Mouse (Mus musculus) thymus, adult 18-20 months (tissue): ENCODE measurements around the gene Pdlim7.
A peak's percentile ranks its signal among the peaks of the same experiment; 100 is the strongest.

Experiments
- DNase-seq, 2 experiments: peaks; one replicate each; pipeline ENCODE4 v3.0.0; 2022; ENCODE audit warnings: mixed read lengths in 2 of 2

The Pdlim7 gene

GRCm38 (mm10) chr13:55513111-55513748, at the start of gene Pdlim7:
Pdlim7 (minus strand) TSS chr13:55513676.
- peak; percentile 59 to 75 for DNase-seq

DNA sequence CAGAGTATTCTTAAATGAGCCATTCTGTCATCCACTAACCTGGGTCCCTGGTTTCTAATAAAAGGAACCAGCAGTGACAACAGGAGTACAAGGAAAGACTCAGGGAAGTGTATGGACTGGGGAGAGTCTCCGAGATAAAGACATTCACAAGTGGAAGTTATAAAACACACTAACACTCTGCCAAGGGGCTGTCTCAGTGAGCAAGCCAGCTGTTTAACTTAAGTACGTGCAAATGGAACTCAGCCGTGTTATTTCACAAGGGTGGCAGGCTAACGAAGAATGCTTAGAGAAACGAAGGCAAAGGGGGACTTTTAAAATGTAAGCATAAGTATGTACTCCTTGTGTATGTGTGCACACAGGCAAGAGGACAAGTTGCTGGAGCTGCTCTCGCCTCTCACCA, 44.0 kb upstream of the Pdlim7 start:
- no peak for DNase-seq

DNA sequence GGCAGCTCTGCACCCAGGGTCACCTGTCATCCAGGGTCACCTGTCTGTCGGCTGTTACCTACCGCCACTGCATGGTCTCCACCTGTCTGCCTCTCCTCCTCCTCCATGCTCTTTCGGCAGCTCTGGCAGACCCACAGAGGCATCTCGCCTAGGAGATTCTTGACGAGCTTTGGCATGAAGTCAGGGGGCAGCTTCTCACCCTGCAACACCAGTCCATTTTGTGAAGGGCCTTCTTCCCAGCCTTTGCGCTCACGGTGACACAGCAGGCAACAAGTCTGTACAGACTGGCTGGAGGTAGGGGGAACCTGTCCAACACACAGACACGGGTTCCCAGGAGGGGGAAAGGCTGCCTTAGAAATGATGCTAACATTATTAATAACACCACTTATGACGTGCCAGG, 42.4 kb upstream of the Pdlim7 start:
- no peak for DNase-seq

GRCm38 (mm10) chr13:55549061-55549460, 35.6 kb upstream of the Pdlim7 start:
- DNase-seq = no peak

GRCm38 (mm10) chr13:55548426-55548825, 35.0 kb upstream of the Pdlim7 start:
- DNase-seq = no peak

DNA sequence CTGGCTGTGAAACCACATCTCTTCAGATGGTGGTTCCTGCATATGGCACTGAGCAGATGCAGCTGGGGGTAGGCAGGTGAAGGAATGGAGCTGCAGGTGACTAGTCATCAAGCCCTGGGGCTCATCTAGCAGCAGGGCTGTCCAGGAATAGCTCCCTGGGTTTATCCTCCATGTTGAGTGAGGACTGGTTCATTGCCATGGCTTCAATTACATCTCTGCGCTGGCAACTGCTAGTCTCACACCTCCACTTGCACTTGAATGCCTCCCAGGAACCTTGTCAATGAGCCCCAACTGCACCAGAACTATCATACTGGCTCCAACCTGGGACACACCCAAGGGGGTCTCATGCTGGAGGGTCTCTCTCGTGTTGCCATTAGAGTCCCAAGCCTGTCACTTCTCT, 34.4 kb upstream of the Pdlim7 start:
- DNase-seq = no peak

DNA sequence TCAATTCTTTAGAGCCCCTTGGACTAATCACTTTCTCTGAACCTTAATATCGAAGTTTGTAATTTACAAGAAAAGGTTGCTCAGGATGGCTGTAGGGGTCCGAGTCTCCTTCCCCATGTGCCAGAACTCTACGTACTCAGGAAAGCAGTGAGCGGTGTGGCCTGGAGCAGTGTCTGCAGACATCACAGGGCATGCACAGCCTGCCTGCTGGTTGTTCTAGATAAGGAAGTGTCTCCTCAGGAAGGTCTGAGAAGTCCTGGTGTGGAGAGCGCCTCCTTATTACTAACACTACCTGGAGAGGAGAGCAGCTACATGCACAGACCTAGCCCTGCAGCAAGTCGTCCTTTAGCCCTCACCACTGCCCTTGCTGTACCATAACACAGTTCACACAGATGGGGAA, 31.3 kb upstream of the Pdlim7 start:
- DNase-seq = no peak

DNA sequence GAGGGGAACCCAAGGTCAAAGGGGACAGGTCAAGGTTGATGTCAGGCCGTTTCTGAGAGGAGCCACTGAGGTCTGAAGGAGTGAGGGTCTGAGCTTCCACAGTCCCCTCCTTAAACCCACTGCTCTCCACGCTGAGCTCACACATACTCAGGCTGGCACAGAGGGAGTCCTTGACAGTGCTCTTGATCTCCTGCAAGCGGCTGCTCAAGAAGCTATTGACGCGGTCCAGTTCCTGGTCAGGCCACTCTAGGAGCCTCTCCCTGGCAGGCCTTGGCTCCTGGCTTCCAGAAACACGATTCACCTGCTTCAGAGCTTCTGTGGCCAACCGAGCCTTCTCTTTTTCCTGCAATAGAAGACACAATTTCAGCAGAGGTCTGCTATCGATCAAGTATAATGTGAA, 30.0 kb upstream of the Pdlim7 start:
- DNase-seq = no peak

GRCm38 (mm10) chr13:55542891-55543290, 29.4 kb upstream of the Pdlim7 start:
- no peak for DNase-seq

DNA sequence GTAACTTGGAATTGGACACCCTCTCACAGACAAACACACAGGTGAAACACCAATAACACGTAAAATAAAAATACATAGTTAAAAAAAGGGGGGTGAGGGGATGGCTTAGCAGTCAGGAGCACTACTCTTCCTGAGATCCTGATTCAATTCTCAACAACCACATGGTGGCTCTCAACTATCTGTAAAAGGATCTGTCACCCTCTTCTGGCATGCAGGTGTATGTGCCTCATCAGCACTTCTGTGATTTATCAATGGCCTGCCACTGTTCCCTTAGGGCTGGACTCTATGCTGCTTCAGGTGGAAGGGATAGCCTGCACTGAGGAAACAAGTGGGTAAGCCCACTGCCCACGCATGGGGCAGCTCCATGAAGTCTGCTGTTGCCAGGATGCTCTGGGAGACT, 27.5 kb upstream of the Pdlim7 start:
- DNase-seq = no peak

DNA sequence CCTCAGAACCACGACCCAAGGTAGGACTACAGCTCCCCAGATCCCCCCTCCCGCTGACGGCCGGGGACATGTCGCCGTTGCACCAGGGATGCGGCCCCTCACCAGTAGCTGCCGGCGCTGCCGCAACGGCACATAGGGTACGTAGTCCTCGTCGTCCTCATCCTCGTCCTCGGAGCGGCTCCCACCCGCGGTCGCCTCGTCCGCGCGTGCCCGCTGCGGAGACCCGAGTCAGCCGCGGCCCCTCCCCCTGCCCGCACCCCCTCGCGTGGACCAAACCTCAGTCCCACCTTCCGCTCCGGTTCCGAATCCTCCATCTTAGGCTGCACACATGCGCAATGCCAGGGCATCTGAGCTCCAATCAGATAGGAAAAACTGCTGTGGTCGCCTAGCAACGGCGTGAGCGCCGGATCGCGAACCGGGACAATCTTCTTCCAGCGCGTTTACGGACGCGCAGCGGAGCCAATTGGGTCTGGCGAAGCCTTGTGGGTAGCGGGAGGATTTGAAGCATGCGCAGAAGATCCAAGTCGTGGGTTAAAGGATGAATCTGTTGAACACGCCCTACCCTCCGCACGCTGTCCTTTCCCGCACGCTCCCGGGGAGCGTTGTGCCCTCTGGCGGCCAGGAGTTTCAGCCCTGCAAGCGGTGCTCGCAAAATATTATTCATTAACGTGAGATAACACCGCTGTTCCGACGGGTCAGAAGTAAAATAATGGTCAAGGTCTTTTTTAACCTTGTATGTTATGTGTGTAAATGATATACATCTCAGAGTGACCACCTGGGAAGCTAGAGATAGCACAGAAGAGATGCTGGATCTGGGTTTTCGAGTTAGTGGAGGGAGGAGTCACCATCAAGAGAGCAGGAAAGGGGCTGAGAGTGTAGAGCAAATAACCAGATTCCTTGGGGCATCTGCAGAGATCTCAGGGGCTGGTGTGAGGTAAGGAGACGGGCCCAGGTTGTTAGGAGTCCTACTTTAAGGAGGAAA, 23.0 kb upstream of the Pdlim7 start, which contains the start of gene Ddx41:
Ddx41 (minus strand) TSS at position 465 of the 982 bp plus-strand sequence.
- DNase-seq = peak; percentile 99 to 100

DNA sequence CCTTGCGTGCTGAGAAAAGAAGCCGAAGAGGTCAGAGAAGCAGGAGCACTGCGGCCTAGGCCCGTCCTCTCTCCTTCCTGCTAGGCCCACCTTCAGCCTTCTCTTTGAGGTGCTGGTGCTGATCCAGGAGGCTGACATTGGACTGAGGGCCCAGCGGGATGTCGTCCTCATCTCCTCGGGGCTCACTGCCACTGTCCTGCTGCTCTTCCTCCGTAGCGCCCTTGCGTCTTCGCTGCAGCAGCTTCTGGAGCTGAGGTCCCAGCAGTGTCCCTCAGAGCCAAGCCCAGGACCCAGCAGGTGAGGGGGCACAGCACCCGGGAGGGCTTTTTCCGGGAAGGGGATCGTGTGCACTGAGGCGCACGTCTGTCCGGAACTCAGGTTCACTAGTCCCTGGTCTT, 22.3 kb upstream of the Pdlim7 start:
- DNase-seq = no peak

GRCm38 (mm10) chr13:55535191-55535590, 21.7 kb upstream of the Pdlim7 start:
- no peak for DNase-seq

GRCm38 (mm10) chr13:55529198-55529915, 15.9 kb upstream of the Pdlim7 start, which contains the start of gene Dok3:
Dok3 (minus strand) TSS chr13:55529296.
- DNase-seq = no peak

- DNase-seq = no peak
Measured at GRCm38 (mm10) chr13:55527834-55528772, 14.6 kb upstream of the Pdlim7 start.

- DNase-seq = no peak
Measured at GRCm38 (mm10) chr13:55527212-55527611, 13.7 kb upstream of the Pdlim7 start.

GRCm38 (mm10) chr13:55525733-55526553, 12.5 kb upstream of the Pdlim7 start:
- no peak for DNase-seq

- no peak for DNase-seq
Measured at GRCm38 (mm10) chr13:55523951-55524600, 10.6 kb upstream of the Pdlim7 start.

- DNase-seq = no peak
Measured at GRCm38 (mm10) chr13:55523278-55523677, 9.8 kb upstream of the Pdlim7 start.

GRCm38 (mm10) chr13:55522730-55523129, 9.3 kb upstream of the Pdlim7 start:
- DNase-seq = no peak

DNA sequence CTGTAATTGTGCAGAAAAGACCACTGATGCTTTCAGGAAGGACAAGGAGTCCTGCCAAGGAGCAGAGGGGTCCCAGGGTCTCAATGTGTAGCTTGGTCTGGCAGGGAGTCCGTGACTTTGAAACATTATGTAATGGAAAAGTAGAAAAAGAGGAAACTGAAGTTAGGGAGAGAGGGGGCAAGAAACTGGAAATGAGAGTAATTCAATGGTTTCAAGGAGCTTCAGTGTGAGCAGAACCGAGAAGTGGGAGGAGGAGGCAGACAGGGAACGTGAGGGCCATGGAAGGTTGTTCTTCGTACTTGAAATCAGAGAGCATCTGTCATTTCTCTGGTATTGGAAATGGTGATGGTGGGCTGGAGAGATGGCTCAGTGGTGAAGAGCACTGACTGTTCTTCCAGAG, 6.1 kb upstream of the Pdlim7 start:
- DNase-seq = no peak
